Mouse (Mus musculus): ENCODE results near the gene Ppp1r11.
A peak's percentile ranks its signal among the peaks of the same experiment; 100 is the strongest.

The Ppp1r11 gene

GRCm38 (mm10) chr17:36915076-36915475 lies 36.5 kb downstream of the Ppp1r11 start:
- peak; percentile 48 for DNase-seq (ENCODE audit: low spot score)

- peak; percentile 64 for DNase-seq (ENCODE audit: low spot score)
Observed at GRCm38 (mm10) chr17:36914108-36914507, 37.4 kb downstream of the Ppp1r11 start.

- no peak for DNase-seq (ENCODE audit: low spot score)
Observed at GRCm38 (mm10) chr17:36912031-36912430, 39.5 kb downstream of the Ppp1r11 start.

- DNase-seq (ENCODE audit: low spot score), result no peak
Observed at GRCm38 (mm10) chr17:36909802-36910201, 41.7 kb downstream of the Ppp1r11 start.

- DNase-seq (ENCODE audit: low spot score), result no peak
Observed at GRCm38 (mm10) chr17:36908235-36908634, 43.3 kb downstream of the Ppp1r11 start.

- no peak for DNase-seq (ENCODE audit: low spot score)
Observed at GRCm38 (mm10) chr17:36903651-36904050, 47.9 kb downstream of the Ppp1r11 start.

GRCm38 (mm10) chr17:36900691-36901090 lies 50.9 kb downstream of the Ppp1r11 start:
- no peak for DNase-seq (ENCODE audit: low spot score)

GRCm38 (mm10) chr17:36900001-36900400 lies 51.5 kb downstream of the Ppp1r11 start:
- DNase-seq (ENCODE audit: low spot score), result no peak

GRCm38 (mm10) chr17:36899376-36899775 lies 52.2 kb downstream of the Ppp1r11 start:
- no peak for DNase-seq (ENCODE audit: low spot score)
